Mouse (Mus musculus) limb, embryonic 14.5 days (tissue): ENCODE results near the gene Trak2. TPM values are rescaled to one million over a fixed set of nuclear protein-coding genes. Genes with fewer than 3 reads are reported as not detected.

ENCODE experiments used
- ATAC-seq: fragments of 200-750 bp; cut with Nextera tagmentation; 2 replicates; pipeline ENCODE4 v1.8.0; 2017; ENCODE audit warnings: low read depth, moderate number of reproducible peaks, moderate TSS enrichment; ENCODE audit not compliant: low FRiP score
- DNase-seq: peaks from one replicate; pipeline ENCODE4 v3.0.0-alpha.2; 2015; ENCODE audit warnings: low spot score
- H3K27ac ChIP-seq: fragments of 300-500 bp; sonication (generic); replicated peaks from 2 replicates; pipeline ENCODE4 v1.5.1; 2014; ENCODE audit warnings: low read depth, mild to moderate bottlenecking, low read length, moderate library complexity, mixed read lengths
- H3K27me3 ChIP-seq: fragments of 300-500 bp; sonication (generic); 2 replicates; pipeline ENCODE4 v1.6.1; 2014; ENCODE audit warnings: low read length, mixed read lengths; ENCODE audit not compliant: control insufficient read depth, insufficient read depth
- H3K36me3 ChIP-seq: fragments of 300-500 bp; sonication (generic); 2 replicates; pipeline ENCODE4 v1.6.1; 2014; ENCODE audit warnings: mild to moderate bottlenecking, low read length, moderate library complexity, mixed read lengths; ENCODE audit not compliant: control insufficient read depth, insufficient read depth
- H3K4me1 ChIP-seq: fragments of 300-500 bp; sonication (generic); 2 replicates; pipeline ENCODE4 v1.6.1; 2014; ENCODE audit warnings: antibody characterized with exemption, low read length, mixed read lengths; ENCODE audit not compliant: control insufficient read depth, insufficient read depth
- H3K4me2 ChIP-seq: fragments of 300-500 bp; sonication (generic); replicated peaks from 2 replicates; pipeline ENCODE4 v1.6.1; 2014; ENCODE audit warnings: low read depth, mild to moderate bottlenecking, low read length, moderate library complexity; ENCODE audit not compliant: severe bottlenecking
- H3K4me3 ChIP-seq: fragments of 300-500 bp; sonication (generic); replicated peaks from 2 replicates; pipeline ENCODE4 v1.5.1; 2014; ENCODE audit warnings: low read length
- H3K9ac ChIP-seq: fragments of 300-500 bp; sonication (generic); 2 replicates; pipeline ENCODE4 v1.6.1; 2014; ENCODE audit warnings: mild to moderate bottlenecking, low read depth, low read length, moderate library complexity; ENCODE audit not compliant: severe bottlenecking
- H3K9me3 ChIP-seq: fragments of 300-500 bp; sonication (generic); 2 replicates; pipeline ENCODE4 v1.6.1; 2016; ENCODE audit warnings: low read length; ENCODE audit not compliant: control insufficient read depth
- POLR2A ChIP-seq: fragments of 200-500 bp; IDR thresholded peaks from 2 replicates; pipeline ENCODE4 v1.8.0; 2012; ENCODE audit warnings: inconsistent platforms, mild to moderate bottlenecking, moderate library complexity, borderline replicate concordance; ENCODE audit not compliant: insufficient read depth, insufficient read length; ENCODE audit errors: extremely low read depth
- WGBS: fragments of 180-500 bp; shearing (Covaris S2); extraction: QIAGEN DNeasy Blood & Tissue Kit; methylation state at CpG from one replicate; pipeline ENCODE4 v1.1.7; 2014; 5-methylcytosine and 5-hydroxymethylcytosine counted together
- polyA plus RNA-seq, 2 experiments: library from polyadenylated mRNA; depleted of rRNA in 1 of 2; stranded (reverse) in 1 of 2; unstranded in 1 of 2; fragments of >200 nt; fragmentation: Nextera tagmentation in 1 of 2; extraction: Ambion mirVana in 1 of 2; gene quantifications; 2 replicates each; pipeline versions ENCODE4 v1.2.1 to v1.2.3; 2012 to 2014

Gene Trak2
- polyA plus RNA-seq, 2 experiments: 11.9 to 15.8 TPM

DNA sequence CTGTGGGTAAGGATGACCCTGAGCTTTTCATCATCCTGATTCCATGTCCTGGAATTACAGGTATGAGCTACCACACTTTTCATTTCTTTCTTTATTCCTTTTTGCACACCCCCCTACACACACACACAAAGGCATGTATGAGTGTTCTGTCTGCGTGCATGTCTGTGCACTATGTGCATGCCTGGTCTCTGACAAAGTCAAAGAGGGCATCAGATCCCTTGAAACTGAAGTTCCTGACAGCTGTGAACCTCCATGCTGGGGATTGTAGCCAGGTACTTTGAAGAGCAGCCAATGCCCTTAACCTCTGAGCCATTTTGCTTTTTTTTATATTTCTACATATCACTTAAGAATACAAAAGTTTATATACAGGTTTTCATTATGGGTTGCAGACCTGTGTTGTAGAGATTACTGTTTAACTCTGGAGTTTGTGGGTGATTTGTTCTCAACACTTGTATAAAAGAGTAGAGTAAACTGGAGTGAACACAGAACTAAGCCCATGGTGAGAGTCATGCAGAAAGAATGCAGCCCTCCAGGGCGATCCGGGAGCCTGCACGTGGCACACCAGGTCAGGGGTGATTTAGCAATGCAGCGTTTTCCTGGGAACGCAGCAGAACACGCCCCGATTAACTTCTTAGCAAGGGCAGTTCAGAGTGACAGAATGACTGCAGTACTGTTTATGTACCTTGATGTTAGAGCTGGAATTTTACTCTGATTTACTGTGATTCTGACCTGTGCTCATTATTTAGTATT is 22.2 kb downstream of the Trak2 start:
- Histone ChIP-seq H3K36me3 (peaks cover 2% of the 10 kb centered on the region; the same call in 1 of the 2 replicates), H3K9me3 (no peaks in the 10 kb centered on the region), H3K4me3 (no peak overlapping the region), H3K4me2 (no peak overlapping the region), H3K9ac (no peak overlapping the region), H3K4me1 (peaks cover 18% of the 10 kb centered on the region), H3K27ac (no peak overlapping the region), H3K27me3 (no peaks in the 10 kb centered on the region)
- ATAC-seq (0 out of 2 replicates have a peak, but pooled peaks have one; percentile 38), DNase-seq (peak; percentile 52)
- no peak for TF ChIP-seq POLR2A
- 13% methylated on average over 8 of the region's 8 CpGs for WGBS

DNA sequence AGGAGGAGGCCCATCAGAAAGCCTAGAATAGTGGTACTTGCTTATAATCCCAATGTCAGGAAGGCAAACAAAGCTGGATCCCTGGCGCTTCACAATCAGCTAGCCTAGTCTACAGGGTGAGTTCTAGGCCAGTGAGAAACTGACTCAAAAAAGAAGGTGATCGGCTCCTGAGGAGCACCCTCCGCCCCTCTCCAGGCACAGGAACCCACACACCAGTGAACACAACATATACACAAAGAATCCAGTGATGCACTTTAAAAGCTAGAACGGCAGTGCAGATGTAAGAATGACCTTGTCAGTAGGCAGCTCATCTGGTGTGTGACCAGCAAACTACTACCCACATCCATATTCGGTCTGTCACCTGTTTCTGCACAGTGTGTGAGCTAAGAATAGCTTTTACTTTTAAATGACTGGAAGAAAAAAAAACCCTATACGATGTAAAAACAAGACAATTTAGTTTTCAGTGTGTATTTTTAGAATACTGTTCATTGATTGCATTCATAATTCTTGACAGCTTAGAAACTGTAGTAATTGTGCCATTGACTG is 23.6 kb downstream of the Trak2 start:
- WGBS: 87% methylated on average over 6 of the region's 6 CpGs
- no peaks in the 10 kb centered on the region for H3K27me3 ChIP-seq
- H3K4me1 ChIP-seq: peaks cover 18% of the 10 kb centered on the region
- no peak overlapping the region for H3K9ac ChIP-seq
- no peak overlapping the region for H3K4me2 ChIP-seq
- no peak for TF ChIP-seq POLR2A
- ATAC-seq (no peak), DNase-seq (no peak)
- H3K9me3 ChIP-seq: no peaks in the 10 kb centered on the region
- no peak overlapping the region for H3K27ac ChIP-seq
- H3K36me3 ChIP-seq: peaks cover 16% of the 10 kb centered on the region
- no peak overlapping the region for H3K4me3 ChIP-seq

DNA sequence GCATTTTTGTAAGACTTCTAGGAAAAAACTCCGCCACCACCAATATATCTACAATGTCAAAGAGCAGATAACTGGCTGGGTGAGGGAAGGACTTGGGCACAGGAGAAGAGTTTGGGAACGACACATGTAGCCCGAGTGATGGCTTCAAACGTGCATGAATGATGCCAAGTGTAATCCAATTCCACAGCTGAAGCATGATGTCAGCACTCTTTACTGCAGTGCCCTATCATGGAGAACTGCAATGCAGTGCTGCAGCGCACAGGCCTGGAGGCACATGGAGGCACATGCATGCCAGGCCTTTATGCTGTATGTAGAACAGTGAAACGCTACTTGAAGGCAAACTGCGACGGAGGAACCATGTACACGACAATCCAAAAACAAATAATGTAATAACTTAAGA is 26.5 kb downstream of the Trak2 start:
- Histone ChIP-seq H3K9ac (no peak overlapping the region), H3K27ac (no peak overlapping the region), H3K4me3 (no peak overlapping the region), H3K36me3 (peaks cover 16% of the 10 kb centered on the region), H3K4me2 (no peak overlapping the region), H3K4me1 (peaks cover 8% of the 10 kb centered on the region; the same call in 1 of the 2 replicates), H3K9me3 (no peaks in the 10 kb centered on the region), H3K27me3 (no peaks in the 10 kb centered on the region)
- ATAC-seq: no peak
- no peak for DNase-seq
- WGBS: 93% methylated on average over 9 of the region's 9 CpGs
- no peak for TF ChIP-seq POLR2A

DNA sequence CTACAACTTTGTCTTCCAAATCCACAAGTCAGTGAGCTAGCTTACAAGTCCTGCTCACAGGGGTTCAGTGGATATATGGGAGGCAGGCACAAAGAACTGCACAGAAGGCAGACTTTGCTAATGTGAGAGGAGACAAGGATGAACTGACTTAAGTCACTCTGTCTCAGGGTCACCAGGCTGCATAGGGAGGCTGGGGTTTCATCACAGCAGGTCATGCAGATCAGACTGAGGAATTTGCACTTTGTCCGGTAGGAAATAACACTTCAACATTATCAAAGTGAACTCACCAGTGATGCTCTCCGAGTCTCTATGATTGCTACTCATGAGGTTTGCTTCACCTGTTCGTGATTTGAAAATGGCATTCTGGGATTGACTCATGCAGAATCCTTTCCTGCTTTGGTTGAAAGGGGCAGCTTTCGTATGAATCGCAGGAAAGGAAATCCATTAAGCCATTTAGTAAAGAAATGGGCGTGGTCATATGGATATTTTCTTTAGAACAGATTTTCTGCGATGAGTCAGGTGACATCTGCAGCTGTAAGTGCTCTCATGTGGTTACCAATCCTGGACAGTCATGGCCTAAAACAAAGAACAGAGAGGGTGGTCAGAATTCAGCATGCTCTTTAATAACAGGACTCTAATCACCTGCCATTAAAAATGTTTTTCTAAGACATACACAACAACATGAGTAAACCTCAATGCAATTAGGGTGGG is 27.1 kb downstream of the Trak2 start:
- H3K4me2 ChIP-seq: no peak overlapping the region
- WGBS: 90% methylated on average over 7 of the region's 7 CpGs
- H3K9ac ChIP-seq: no peak overlapping the region
- H3K27ac ChIP-seq: no peak overlapping the region
- no peaks in the 10 kb centered on the region for H3K27me3 ChIP-seq
- H3K36me3 ChIP-seq: peaks cover 16% of the 10 kb centered on the region
- no peaks in the 10 kb centered on the region for H3K9me3 ChIP-seq
- DNase-seq (no peak), ATAC-seq (no peak)
- peaks cover 5% of the 10 kb centered on the region; the same call in 1 of the 2 replicates for H3K4me1 ChIP-seq
- H3K4me3 ChIP-seq: no peak overlapping the region
- no peak for TF ChIP-seq POLR2A

DNA sequence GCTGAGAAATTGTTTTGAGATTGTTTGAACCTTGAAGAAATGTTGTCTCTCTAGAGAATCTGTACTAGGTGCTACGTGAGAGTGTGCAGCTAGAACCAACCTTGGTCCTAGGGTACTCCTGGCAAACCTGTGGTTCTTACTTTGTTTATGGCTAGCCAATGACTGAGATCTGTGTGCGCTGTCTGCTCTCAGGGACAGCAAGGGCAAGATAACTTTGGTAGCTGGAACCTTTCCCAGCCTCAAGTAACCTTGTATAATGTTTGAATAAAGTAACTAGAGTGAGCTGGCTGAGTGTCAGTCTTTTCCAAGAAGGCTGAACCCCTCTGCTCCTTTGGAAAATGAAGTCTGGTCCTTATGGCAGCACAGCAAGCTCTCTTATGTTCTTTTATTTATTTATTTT is 27.7 kb downstream of the Trak2 start:
- Histone ChIP-seq H3K27me3 (no peaks in the 10 kb centered on the region), H3K4me3 (no peak overlapping the region), H3K9ac (no peak overlapping the region), H3K9me3 (no peaks in the 10 kb centered on the region), H3K4me2 (no peak overlapping the region), H3K36me3 (peaks cover 16% of the 10 kb centered on the region), H3K4me1 (no peaks in the 10 kb centered on the region; the same call in 1 of the 2 replicates), H3K27ac (no peak overlapping the region)
- DNase-seq (no peak), ATAC-seq (no peak)
- no peak for TF ChIP-seq POLR2A
- WGBS: 98% methylated on average over 2 of the region's 2 CpGs
